In the genomic region with DNA sequence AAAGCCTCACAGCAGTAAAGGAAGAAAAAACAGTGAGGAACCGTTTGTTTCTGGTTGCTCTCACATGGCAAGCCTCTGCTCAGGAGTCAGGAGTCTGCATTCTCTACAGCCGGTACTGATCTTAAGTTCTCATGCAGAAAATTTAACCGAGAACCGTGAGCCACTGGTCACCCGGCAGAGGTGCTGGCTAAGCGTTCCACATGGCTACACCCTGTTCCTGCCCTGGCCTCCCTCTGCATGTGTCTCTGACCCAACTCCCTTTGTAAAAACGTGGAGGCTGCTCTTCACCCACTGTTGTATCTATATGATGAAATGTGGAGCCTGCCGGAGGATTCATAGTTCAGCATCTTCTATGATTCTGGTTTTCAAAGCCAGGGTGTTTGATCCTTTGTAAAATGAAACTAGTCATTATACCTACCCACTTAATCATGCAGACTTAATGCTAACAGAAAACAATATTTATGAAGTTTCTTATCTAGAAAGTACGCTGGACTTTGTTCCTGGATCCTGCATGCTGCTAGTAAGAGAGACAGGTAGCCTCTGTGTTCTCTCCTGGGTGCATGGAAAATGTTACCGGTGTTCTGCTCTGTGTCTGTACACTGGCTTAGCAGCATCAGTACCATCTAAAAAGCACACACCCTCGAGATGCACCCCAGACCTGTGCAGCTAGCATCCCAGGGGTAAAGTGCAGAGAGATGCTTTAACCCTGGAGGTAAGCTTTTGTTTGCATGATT, we compare ENCODE assay signal across 14 mouse cellular contexts.
"Had no signal": no experiment of that assay in that cellular context is flagged by ENCODE, and none has a peak within 500 bp of the region (broad histone marks: within the 10 kb centered on the region; RNA-seq: fewer than 3 reads in every experiment).

No protein-coding gene starts in this region.

- H3K27me3 ChIP-seq: liver, embryonic 15.5 days; stomach, embryonic 15.5 days had no signal

- DNase-seq: lung, adult 2 months; lung, postnatal 36 days; right cerebral cortex, postnatal 14 days; thymus, adult 2 months; thymus, postnatal 36 days had no signal

- H3K4me2 ChIP-seq: hindbrain, embryonic 12.5 days; liver, embryonic 11.5 days; liver, embryonic 15.5 days; midbrain, embryonic 13.5 days; neural tube, embryonic 13.5 days; stomach, embryonic 15.5 days had no signal

- H3K36me3 ChIP-seq: hindbrain, embryonic 12.5 days; liver, embryonic 15.5 days had no signal

- H3K9me3 ChIP-seq: hindbrain, embryonic 12.5 days; limb, embryonic 10.5 days; liver, embryonic 15.5 days; midbrain, embryonic 13.5 days; neural tube, embryonic 13.5 days; stomach, embryonic 15.5 days had no signal

- H3K9ac ChIP-seq: hindbrain, embryonic 12.5 days; liver, embryonic 15.5 days; midbrain, embryonic 13.5 days; neural tube, embryonic 13.5 days; stomach, embryonic 15.5 days had no signal

- H3K4me3 ChIP-seq: hindbrain, embryonic 12.5 days; left cerebral cortex, adult 2 months; limb, embryonic 10.5 days; liver, embryonic 15.5 days; midbrain, embryonic 13.5 days; neural tube, embryonic 13.5 days; stomach, embryonic 15.5 days had no signal

- H3K4me1 ChIP-seq: liver, embryonic 15.5 days; stomach, embryonic 15.5 days had no signal

- ATAC-seq: lung, postnatal 0 days; midbrain, embryonic 13.5 days had no signal

- H3K27ac ChIP-seq: hindbrain, embryonic 12.5 days; left cerebral cortex, adult 2 months; liver, embryonic 15.5 days; midbrain, embryonic 13.5 days; stomach, embryonic 15.5 days had no signal
